Mouse (Mus musculus) forebrain, embryonic 10.5 days (tissue): Measurements from ENCODE around the gene Nfat5. TPM values are rescaled to one million over a fixed set of nuclear protein-coding genes. Genes with fewer than 3 reads are reported as not detected.

ENCODE experiments used
- DNase-seq: peaks from one replicate; pipeline ENCODE4 v3.0.0-alpha.2; 2017; ENCODE audit warnings: low spot score; ENCODE audit errors: extremely low spot score
- H3K27ac ChIP-seq: fragments of 300-500 bp; sonication (generic); 2 replicates; pipeline ENCODE4 v1.5.1; 2016; ENCODE audit warnings: mild to moderate bottlenecking
- H3K27me3 ChIP-seq: fragments of 300-500 bp; sonication (generic); 2 replicates; pipeline ENCODE4 v1.6.1; 2016; ENCODE audit warnings: mild to moderate bottlenecking; ENCODE audit not compliant: poor library complexity, severe bottlenecking
- H3K36me3 ChIP-seq: fragments of 300-500 bp; sonication (generic); replicated peaks from 2 replicates; pipeline ENCODE4 v1.6.1; 2016; ENCODE audit warnings: mild to moderate bottlenecking, moderate library complexity
- H3K4me1 ChIP-seq: fragments of 300-500 bp; sonication (generic); 2 replicates; pipeline ENCODE4 v1.6.1; 2016
- H3K4me3 ChIP-seq: fragments of 300-500 bp; sonication (generic); 2 replicates; pipeline ENCODE4 v1.5.1; 2016; ENCODE audit warnings: mild to moderate bottlenecking, moderate library complexity
- H3K9me3 ChIP-seq: fragments of 300-500 bp; sonication (generic); 2 replicates; pipeline ENCODE4 v1.6.1; 2016; ENCODE audit warnings: mild to moderate bottlenecking, moderate library complexity
- WGBS: fragments of 180-500 bp; shearing (Covaris S2); methylation state at CpG from one replicate; pipeline ENCODE4 v1.1.7; 2016; 5-methylcytosine and 5-hydroxymethylcytosine counted together
- polyA plus RNA-seq: library from polyadenylated mRNA; unstranded; fragments of >200 nt; fragmentation: Nextera tagmentation; extraction: Ambion mirVana; gene quantifications from 2 replicates; pipeline ENCODE4 v1.2.1, GENCODE M21; 2016

The Nfat5 gene
- polyA plus RNA-seq, 1 experiment from 2014 or later = 7.8 TPM

- no peak for DNase-seq
- H3K36me3 ChIP-seq = peaks cover 2% of the 10 kb centered on the region; the same call in 1 of the 2 replicates
- H3K4me1 ChIP-seq = no peaks in the 10 kb centered on the region
Observed at GRCm38 (mm10) chr8:107311876-107312275, 18.6 kb downstream of the Nfat5 start.

GRCm38 (mm10) chr8:107324142-107324541 lies 30.9 kb downstream of the Nfat5 start:
- H3K27me3 ChIP-seq = no peaks in the 10 kb centered on the region
- 0 out of 2 replicates have a peak, but pooled peaks cover 4% of the 10 kb centered on the region for H3K4me1 ChIP-seq
- no peak overlapping the region for H3K4me3 ChIP-seq
- no peaks in the 10 kb centered on the region for H3K9me3 ChIP-seq
- no peaks in the 10 kb centered on the region; the same call in 1 of the 2 replicates for H3K36me3 ChIP-seq
- peak; percentile 75 for DNase-seq
- H3K27ac ChIP-seq = no peak overlapping the region
- WGBS = 0% methylated on average over 1 of the region's 1 CpGs

More at GRCm38 (mm10) chr8:107311876-107312275, 18.6 kb downstream of the Nfat5 start:
- no peaks in the 10 kb centered on the region for H3K9me3 ChIP-seq
- no peak overlapping the region for H3K4me3 ChIP-seq
- no peak overlapping the region for H3K27ac ChIP-seq
- H3K27me3 ChIP-seq = no peaks in the 10 kb centered on the region

DNA sequence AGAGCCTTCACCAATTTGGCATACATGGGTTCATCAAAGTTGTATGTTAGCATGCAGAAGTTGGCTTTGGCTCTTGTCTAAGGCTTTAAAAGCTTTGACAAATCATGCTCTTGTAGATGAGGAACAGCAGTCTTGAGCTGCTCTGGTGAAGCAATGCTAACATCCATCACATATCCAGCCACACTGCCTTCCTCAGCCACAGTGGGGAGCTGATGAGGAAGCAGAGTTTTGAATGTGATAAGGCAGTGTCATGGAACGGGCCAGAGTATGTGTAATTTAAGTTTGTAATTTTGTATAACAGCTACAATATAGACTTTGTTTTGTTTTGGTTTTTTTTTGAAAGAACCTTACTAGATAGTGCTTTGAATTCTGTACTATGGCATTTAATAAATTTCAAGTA lies 36.3 kb downstream of the Nfat5 start:
- Histone ChIP-seq H3K36me3 (no peaks in the 10 kb centered on the region), H3K4me3 (no peak overlapping the region), H3K4me1 (no peaks in the 10 kb centered on the region), H3K27me3 (no peaks in the 10 kb centered on the region), H3K27ac (no peak overlapping the region), H3K9me3 (no peaks in the 10 kb centered on the region)
- WGBS = 82% methylated on average over 1 of the region's 1 CpGs
- DNase-seq = no peak

GRCm38 (mm10) chr8:107336480-107336879 lies 43.2 kb downstream of the Nfat5 start:
- no peak for DNase-seq
- Histone ChIP-seq H3K4me3 (no peak overlapping the region), H3K36me3 (peaks cover 20% of the 10 kb centered on the region), H3K9me3 (no peaks in the 10 kb centered on the region), H3K27me3 (no peaks in the 10 kb centered on the region), H3K4me1 (no peaks in the 10 kb centered on the region), H3K27ac (no peak overlapping the region)
- WGBS = 94% methylated on average over 1 of the region's 1 CpGs

DNA sequence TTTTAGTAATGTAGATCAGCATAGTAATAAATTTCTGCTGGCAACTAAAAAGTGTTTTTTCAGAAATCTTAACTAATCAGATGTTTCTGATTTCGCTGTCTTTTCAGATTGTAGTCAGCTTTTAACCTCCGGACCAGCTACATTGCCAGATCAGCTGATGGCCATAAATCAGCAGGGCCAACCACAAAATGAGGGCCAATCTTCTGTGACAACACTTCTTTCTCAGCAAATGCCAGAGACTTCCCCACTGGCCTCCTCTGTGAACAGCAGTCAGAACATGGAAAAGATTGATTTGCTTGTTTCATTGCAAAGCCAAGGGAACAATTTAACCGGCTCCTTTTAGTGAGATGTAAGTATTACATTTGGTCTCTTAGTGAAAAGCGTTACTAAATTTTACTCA lies 77.0 kb downstream of the Nfat5 start:
- Histone ChIP-seq H3K9me3 (no peaks in the 10 kb centered on the region), H3K27ac (no peak overlapping the region), H3K36me3 (peaks cover 68% of the 10 kb centered on the region), H3K4me3 (no peak overlapping the region), H3K27me3 (no peaks in the 10 kb centered on the region), H3K4me1 (no peaks in the 10 kb centered on the region)
- no peak for DNase-seq
- WGBS = 95% methylated on average over 4 of the region's 4 CpGs

DNA sequence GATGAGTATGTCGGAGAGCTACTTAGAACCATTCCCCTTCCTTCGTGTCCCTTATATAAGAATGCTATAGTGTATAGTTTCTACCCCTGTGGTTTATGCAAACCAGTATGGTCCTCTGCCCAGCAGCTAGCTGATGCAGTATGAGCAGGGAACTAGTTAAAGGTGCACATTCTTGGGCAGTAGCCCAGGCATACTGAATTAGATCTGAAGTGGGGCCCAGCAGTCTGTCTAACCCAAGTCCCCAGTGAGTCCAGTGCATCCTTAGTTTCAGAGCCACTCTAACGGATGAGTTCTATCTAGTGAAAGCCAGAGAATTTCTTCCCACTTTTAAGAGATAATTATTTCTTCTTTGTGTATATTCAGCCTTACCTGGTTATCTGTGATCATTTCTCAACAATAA lies 84.1 kb downstream of the Nfat5 start:
- Histone ChIP-seq H3K36me3 (peaks cover 25% of the 10 kb centered on the region), H3K27ac (no peak overlapping the region), H3K4me1 (no peaks in the 10 kb centered on the region), H3K27me3 (no peaks in the 10 kb centered on the region), H3K9me3 (no peaks in the 10 kb centered on the region), H3K4me3 (no peak overlapping the region)
- WGBS = 96% methylated on average over 3 of the region's 3 CpGs
- DNase-seq = no peak

- Histone ChIP-seq H3K27me3 (no peaks in the 10 kb centered on the region), H3K27ac (no peak overlapping the region), H3K4me3 (no peak overlapping the region), H3K4me1 (no peaks in the 10 kb centered on the region), H3K36me3 (peaks cover 21% of the 10 kb centered on the region), H3K9me3 (no peaks in the 10 kb centered on the region)
- no peak for DNase-seq
- WGBS = 93% methylated on average over 8 of the region's 8 CpGs
Observed at GRCm38 (mm10) chr8:107380734-107381133, 87.5 kb downstream of the Nfat5 start.

- 93% methylated on average over 4 of the region's 4 CpGs for WGBS
- Histone ChIP-seq H3K9me3 (no peaks in the 10 kb centered on the region), H3K27me3 (no peaks in the 10 kb centered on the region), H3K4me3 (no peak overlapping the region), H3K4me1 (no peaks in the 10 kb centered on the region), H3K27ac (no peak overlapping the region), H3K36me3 (peaks cover 21% of the 10 kb centered on the region)
- DNase-seq = no peak
Observed at GRCm38 (mm10) chr8:107381666-107382065, 88.4 kb downstream of the Nfat5 start.

- no peak for DNase-seq
- Histone ChIP-seq H3K4me3 (no peak overlapping the region), H3K9me3 (no peaks in the 10 kb centered on the region), H3K36me3 (peaks cover 21% of the 10 kb centered on the region), H3K27ac (no peak overlapping the region), H3K27me3 (no peaks in the 10 kb centered on the region), H3K4me1 (no peaks in the 10 kb centered on the region)
- 74% methylated on average over 4 of the region's 4 CpGs for WGBS
Observed at GRCm38 (mm10) chr8:107382898-107383297, 89.6 kb downstream of the Nfat5 start.

- Histone ChIP-seq H3K4me3 (no peak overlapping the region), H3K27ac (no peak overlapping the region), H3K9me3 (no peaks in the 10 kb centered on the region), H3K27me3 (no peaks in the 10 kb centered on the region), H3K4me1 (no peaks in the 10 kb centered on the region), H3K36me3 (peaks cover 10% of the 10 kb centered on the region)
- no peak for DNase-seq
- WGBS = 67% methylated on average over 5 of the region's 5 CpGs
Observed at GRCm38 (mm10) chr8:107384651-107385050, 91.4 kb downstream of the Nfat5 start.

GRCm38 (mm10) chr8:107385063-107385462 lies 91.8 kb downstream of the Nfat5 start:
- peaks cover 8% of the 10 kb centered on the region for H3K36me3 ChIP-seq
- H3K4me1 ChIP-seq = no peaks in the 10 kb centered on the region
- no peaks in the 10 kb centered on the region for H3K9me3 ChIP-seq
- no peaks in the 10 kb centered on the region for H3K27me3 ChIP-seq
- H3K27ac ChIP-seq = no peak overlapping the region
- peak; percentile 8 for DNase-seq
- H3K4me3 ChIP-seq = no peak overlapping the region
- 85% methylated on average over 2 of the region's 2 CpGs for WGBS

DNA sequence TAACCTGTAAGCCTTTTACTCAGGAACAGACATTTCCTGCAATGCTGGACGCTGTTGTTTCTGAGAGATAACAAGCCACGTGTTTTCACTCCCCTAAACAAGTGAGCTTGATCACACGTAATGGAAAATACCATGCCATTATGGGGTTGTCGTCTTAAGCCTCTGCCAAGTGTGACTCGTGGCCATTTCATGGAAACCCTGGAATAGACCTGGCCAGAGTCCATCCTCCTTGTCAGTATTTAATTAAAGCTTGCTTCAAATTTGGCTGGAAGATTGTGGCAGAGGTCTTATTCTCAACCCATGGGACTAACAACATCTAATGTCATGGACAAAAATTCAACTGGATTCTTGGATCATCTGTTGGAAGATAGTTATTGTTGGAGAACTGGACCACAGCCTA lies 92.9 kb downstream of the Nfat5 start:
- H3K36me3 ChIP-seq = no peaks in the 10 kb centered on the region
- WGBS = 68% methylated on average over 5 of the region's 5 CpGs
- DNase-seq = no peak

GRCm38 (mm10) chr8:107386642-107387041 lies 93.4 kb downstream of the Nfat5 start:
- no peaks in the 10 kb centered on the region for H3K27me3 ChIP-seq
- no peaks in the 10 kb centered on the region for H3K36me3 ChIP-seq
- H3K4me3 ChIP-seq = no peak overlapping the region
- H3K4me1 ChIP-seq = no peaks in the 10 kb centered on the region
- 32% methylated on average over 3 of the region's 3 CpGs for WGBS
- no peak for DNase-seq
- no peaks in the 10 kb centered on the region for H3K9me3 ChIP-seq
- H3K27ac ChIP-seq = no peak overlapping the region

More for the DNA sequence above, 92.9 kb downstream of the Nfat5 start:
- no peaks in the 10 kb centered on the region for H3K4me1 ChIP-seq
- no peak overlapping the region for H3K4me3 ChIP-seq
- H3K27me3 ChIP-seq = no peaks in the 10 kb centered on the region
- no peak overlapping the region for H3K27ac ChIP-seq
- no peaks in the 10 kb centered on the region for H3K9me3 ChIP-seq

DNA sequence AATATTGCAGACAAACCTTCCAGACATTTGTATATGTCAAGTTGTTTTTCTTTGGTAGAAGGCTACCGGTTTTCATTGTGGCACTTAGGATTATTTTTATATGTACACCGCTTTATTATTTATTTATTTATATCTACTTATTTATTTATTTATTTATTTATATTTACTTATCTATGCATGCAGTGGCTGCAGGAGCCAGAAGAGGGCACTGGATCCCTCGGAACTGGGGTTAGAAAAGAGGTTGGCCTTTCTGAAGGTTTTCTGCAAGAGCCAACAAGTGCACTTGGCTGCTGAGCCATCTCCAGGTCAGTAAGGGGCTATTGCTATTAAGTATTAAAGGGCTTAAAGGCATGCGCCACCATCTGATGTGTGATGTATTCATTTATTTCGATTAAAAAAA lies 94.6 kb downstream of the Nfat5 start:
- 70% methylated on average over 5 of the region's 5 CpGs for WGBS
- H3K4me3 ChIP-seq = no peak overlapping the region
- H3K27ac ChIP-seq = no peak overlapping the region
- H3K27me3 ChIP-seq = no peaks in the 10 kb centered on the region
- no peak for DNase-seq
- no peaks in the 10 kb centered on the region for H3K9me3 ChIP-seq
- H3K36me3 ChIP-seq = no peaks in the 10 kb centered on the region
- H3K4me1 ChIP-seq = no peaks in the 10 kb centered on the region
